Mouse (Mus musculus): Measurements from ENCODE around the gene Rnase11.

Rnase11 gene

DNA sequence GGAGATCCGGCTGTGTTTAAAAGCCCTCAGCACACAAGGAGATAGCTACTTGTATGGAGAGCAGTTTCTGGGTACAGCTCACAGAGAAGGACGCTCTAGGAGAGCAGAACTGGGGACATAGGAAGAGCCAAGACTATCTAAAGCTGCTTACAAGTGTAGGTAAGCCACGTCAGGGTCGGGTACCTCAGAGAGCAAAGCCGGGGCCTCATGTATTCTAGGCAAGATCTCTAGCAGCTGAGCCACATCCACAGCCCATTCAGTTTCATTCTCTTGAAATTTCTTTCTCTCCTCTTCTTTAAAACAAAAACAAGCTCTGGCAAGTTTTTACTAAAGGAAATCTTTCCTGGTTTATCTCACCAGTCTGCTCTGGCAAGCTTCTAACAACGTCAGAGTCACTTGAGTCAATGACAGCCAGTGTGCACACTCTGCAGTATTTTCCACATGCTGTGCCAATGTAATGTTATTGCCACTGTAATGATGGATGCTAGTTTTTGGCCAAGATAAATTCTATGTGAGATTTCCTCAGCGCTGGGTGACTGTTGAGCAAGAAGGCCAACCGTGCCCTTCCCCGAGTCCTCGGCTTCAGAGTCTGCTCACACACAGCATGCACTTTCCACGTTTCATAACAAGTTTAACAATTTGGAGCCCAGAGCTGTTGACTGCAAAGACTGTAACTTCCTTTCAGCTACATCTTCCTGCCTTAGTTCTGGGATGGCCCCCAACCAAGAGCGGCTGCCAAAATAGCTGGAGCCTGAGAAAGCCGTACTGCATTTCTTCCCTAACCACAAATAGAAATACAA is 41.8 kb downstream of the Rnase11 start:
- no peak for DNase-seq

DNA sequence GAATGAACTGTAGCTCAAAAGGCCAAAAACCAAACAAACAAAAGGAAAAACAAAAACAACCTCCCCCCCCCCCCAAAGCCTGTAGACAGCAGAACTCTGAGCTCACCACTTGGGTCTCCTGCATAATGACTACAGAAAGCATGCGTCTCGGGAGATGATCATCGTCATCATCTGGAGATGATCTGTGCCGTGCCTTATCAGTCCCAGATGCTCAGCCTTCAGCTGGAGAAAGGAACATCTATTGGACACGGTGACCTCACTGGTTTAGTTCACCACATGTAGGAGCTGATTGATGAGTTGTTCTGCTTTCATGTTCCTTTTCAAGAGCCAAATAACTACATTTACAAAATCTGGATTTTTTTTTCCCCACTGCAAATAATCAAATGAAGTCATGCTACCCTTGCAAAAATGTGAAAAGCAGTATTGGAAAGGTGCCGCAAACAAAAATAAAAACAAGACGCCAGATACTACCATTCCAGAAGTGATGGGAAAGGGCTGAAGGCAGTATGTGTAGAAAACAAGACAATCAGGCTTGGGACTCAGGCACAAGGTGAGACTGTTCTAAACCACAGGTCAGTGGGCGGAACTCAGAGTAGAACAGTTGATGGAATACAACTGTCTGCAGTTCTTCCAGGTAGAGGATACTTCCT is 42.7 kb downstream of the Rnase11 start, which contains the start of gene Rnase10:
Gene Rnase10, plus strand, starts transcription at position 600 of the 650 bp plus-strand sequence.
- DNase-seq, result no peak
